Comparison of ENCODE assay signal across 33 mouse cellular contexts in the genomic region with DNA sequence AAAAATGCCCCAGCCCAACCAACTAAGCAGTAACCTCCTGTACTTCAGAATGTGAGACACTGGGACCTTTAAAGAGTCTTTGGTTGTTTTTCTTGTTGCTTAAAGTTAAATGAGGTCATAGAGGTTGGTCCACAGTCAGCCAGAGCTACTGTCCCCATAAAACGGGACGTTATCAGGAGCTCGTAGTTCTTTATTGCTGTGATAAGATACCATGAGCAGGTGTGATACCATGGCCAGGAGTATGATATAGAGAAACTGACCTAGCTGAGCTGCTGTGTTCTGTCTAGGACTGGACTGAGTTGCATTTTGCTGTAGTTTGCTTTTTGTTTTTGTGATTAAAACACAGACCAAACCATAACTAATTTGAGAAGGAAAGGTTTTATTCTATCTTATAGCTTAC.
"Had no signal": no experiment of that assay in that cellular context is flagged by ENCODE, and none has a peak within 500 bp of the region (broad histone marks: within the 10 kb centered on the region; RNA-seq: fewer than 3 reads in every experiment).

No protein-coding gene starts in this region.

- H3K27ac ChIP-seq: heart, adult 2 months; heart, embryonic 10.5 days; heart, embryonic 13.5 days; heart, embryonic 15.5 days; hindbrain, embryonic 10.5 days; hindbrain, embryonic 12.5 days; hindbrain, embryonic 13.5 days; hindbrain, embryonic 14.5 days; hindbrain, embryonic 15.5 days; hindbrain, postnatal 0 days; kidney, embryonic 15.5 days; kidney, postnatal 0 days; layer of hippocampus, adult 2 months; left cerebral cortex, adult 2 months had no signal

- DNase-seq: heart, adult 2 months; heart, postnatal 14 days; heart, postnatal 36 days; heart, postnatal 4 days; kidney, adult 11 months; kidney, adult 18-20 months; kidney, adult 2 months; kidney, adult 8-10 months; kidney, adult 9 months; kidney, postnatal 10 days; kidney, postnatal 14 days; kidney, postnatal 25 days; kidney, postnatal 36 days; kidney, postnatal 4 days; layer of hippocampus, adult 9-11 months; layer of hippocampus, postnatal 36 days had no signal

- H3K4me3 ChIP-seq: heart, adult 2 months; heart, embryonic 10.5 days; heart, embryonic 12.5 days; heart, embryonic 13.5 days; heart, embryonic 15.5 days; hindbrain, embryonic 10.5 days; hindbrain, embryonic 12.5 days; hindbrain, embryonic 13.5 days; hindbrain, embryonic 15.5 days; kidney, embryonic 15.5 days; layer of hippocampus, adult 2 months; left cerebral cortex, adult 2 months had no signal

- H3K4me2 ChIP-seq: heart, embryonic 11.5 days; heart, embryonic 12.5 days; heart, embryonic 13.5 days; heart, embryonic 15.5 days; hindbrain, embryonic 12.5 days; hindbrain, embryonic 13.5 days; hindbrain, embryonic 14.5 days; hindbrain, embryonic 15.5 days; kidney, embryonic 15.5 days had no signal

- ATAC-seq: hindbrain, embryonic 16.5 days; hindbrain, postnatal 0 days; inflammation-experienced regulatory T-cells, adult 6 months had no signal

- H3K36me3 ChIP-seq: heart, embryonic 10.5 days; heart, embryonic 12.5 days; heart, embryonic 13.5 days; heart, embryonic 15.5 days; hindbrain, embryonic 10.5 days; hindbrain, embryonic 12.5 days; hindbrain, embryonic 13.5 days; hindbrain, embryonic 15.5 days; kidney, embryonic 15.5 days had no signal

- H3K4me1 ChIP-seq: heart, embryonic 10.5 days; heart, embryonic 12.5 days; heart, embryonic 13.5 days; heart, embryonic 15.5 days; hindbrain, embryonic 10.5 days; hindbrain, embryonic 12.5 days; hindbrain, embryonic 13.5 days; hindbrain, embryonic 15.5 days; kidney, embryonic 15.5 days had no signal

- H3K27me3 ChIP-seq: heart, embryonic 12.5 days; heart, embryonic 13.5 days; heart, embryonic 15.5 days; hindbrain, embryonic 12.5 days; hindbrain, embryonic 13.5 days; hindbrain, embryonic 15.5 days; kidney, embryonic 15.5 days had no signal

- H3K9ac ChIP-seq: heart, embryonic 12.5 days; heart, embryonic 13.5 days; heart, embryonic 15.5 days; hindbrain, embryonic 12.5 days; hindbrain, embryonic 13.5 days; hindbrain, embryonic 14.5 days; hindbrain, embryonic 15.5 days; kidney, embryonic 15.5 days had no signal

- H3K9me3 ChIP-seq: heart, embryonic 10.5 days; heart, embryonic 12.5 days; heart, embryonic 13.5 days; heart, embryonic 15.5 days; hindbrain, embryonic 10.5 days; hindbrain, embryonic 12.5 days; hindbrain, embryonic 13.5 days; hindbrain, embryonic 15.5 days; kidney, embryonic 15.5 days had no signal
